Mouse (Mus musculus): ENCODE measurements around the gene Mt4. TPM values are rescaled to one million over a fixed set of nuclear protein-coding genes. Genes with fewer than 3 reads are reported as not detected.

Gene Mt4
- not detected in 2 replicates for polyA plus RNA-seq (2012; rRNA removed)

- Histone ChIP-seq H3K4me3 (ENCODE audit: control insufficient read depth, low read depth, low read length) (no peak within 1 kb of the TSS), H3K27me3 (ENCODE audit: control insufficient read depth, insufficient read depth, low read length) (no peaks in the 10 kb centered on the region), H3K27ac (ENCODE audit: control insufficient read depth, insufficient read depth, low read depth, low read length) (no peak within 1 kb of the TSS), H3K4me1 (ENCODE audit: control insufficient read depth, insufficient read depth, low read length) (no peaks in the 10 kb centered on the region), H3K36me3 (ENCODE audit: control insufficient read depth, insufficient read depth, low read length) (no peaks in the 10 kb centered on the region)
- no peak for TF ChIP-seq POLR2A (IDR thresholded peaks at IDR 0.05; ENCODE audit: control insufficient read depth, low read depth, low read length)
- TF ChIP-seq CTCF (IDR thresholded peaks at IDR 0.05; ENCODE audit: control insufficient read depth, insufficient read depth, insufficient replicate concordance, low read depth, low read length): no peak
Measured at GRCm38 (mm10) chr8:94136933-94137332, at the start of gene Mt4. Gene Mt4 (plus strand): TSS chr8:94137197.

DNA sequence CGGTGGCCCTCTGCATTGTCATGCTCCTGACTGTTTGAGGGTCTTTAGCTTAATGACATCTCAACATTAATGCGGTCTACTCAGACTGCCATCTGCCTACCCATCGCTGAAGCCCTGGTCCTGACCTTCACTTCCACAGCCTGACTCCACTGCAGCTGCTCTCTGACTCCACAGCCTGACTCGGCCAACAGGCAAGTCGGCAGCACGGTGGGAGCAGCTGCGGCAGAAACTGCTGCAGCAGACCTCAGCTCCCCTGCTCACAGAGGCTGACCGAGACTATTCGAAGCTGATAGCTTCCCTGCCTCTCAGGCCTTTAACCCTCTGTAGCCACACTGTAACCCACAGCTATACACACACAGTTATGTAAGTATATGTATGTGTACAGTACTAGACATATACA lies 49.0 kb upstream of the Mt4 start:
- Histone ChIP-seq H3K4me3 (ENCODE audit: control insufficient read depth, low read depth, low read length) (no peak overlapping the region), H3K27me3 (ENCODE audit: control insufficient read depth, insufficient read depth, low read length) (no peaks in the 10 kb centered on the region), H3K27ac (ENCODE audit: control insufficient read depth, insufficient read depth, low read depth, low read length) (no peak overlapping the region), H3K4me1 (ENCODE audit: control insufficient read depth, insufficient read depth, low read length) (no peaks in the 10 kb centered on the region), H3K36me3 (ENCODE audit: control insufficient read depth, insufficient read depth, low read length) (peaks cover 3% of the 10 kb centered on the region)
- TF ChIP-seq CTCF (IDR thresholded peaks at IDR 0.05; ENCODE audit: control insufficient read depth, insufficient read depth, insufficient replicate concordance, low read depth, low read length) (no peak), POLR2A (IDR thresholded peaks at IDR 0.05; ENCODE audit: control insufficient read depth, low read depth, low read length) (no peak)

DNA sequence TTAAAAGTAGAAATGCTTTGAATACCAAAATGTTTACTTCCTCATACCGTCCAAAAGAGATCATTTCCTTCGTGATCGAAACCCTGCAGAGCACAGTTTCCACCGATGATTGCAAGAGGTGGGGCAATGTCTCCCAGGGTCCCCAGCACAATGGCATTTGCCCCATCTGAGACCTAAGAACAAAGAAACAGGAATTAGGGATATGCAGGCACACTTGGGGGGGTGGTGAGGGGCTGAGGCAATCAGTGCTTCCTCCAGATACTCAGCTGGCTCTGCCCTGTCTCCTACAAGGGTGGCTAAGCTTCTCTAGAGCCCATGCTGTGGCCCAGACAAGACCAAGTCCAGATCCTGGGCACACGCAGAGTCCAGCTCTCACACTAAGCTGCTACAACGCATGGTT lies 47.3 kb upstream of the Mt4 start:
- H3K27ac ChIP-seq (ENCODE audit: control insufficient read depth, insufficient read depth, low read depth, low read length): no peak overlapping the region
- TF ChIP-seq CTCF (IDR thresholded peaks at IDR 0.05; ENCODE audit: control insufficient read depth, insufficient read depth, insufficient replicate concordance, low read depth, low read length) (no peak), POLR2A (IDR thresholded peaks at IDR 0.05; ENCODE audit: control insufficient read depth, low read depth, low read length) (no peak)
- no peaks in the 10 kb centered on the region for H3K4me1 ChIP-seq (ENCODE audit: control insufficient read depth, insufficient read depth, low read length)
- H3K36me3 ChIP-seq (ENCODE audit: control insufficient read depth, insufficient read depth, low read length): peaks cover 1% of the 10 kb centered on the region
- no peaks in the 10 kb centered on the region for H3K27me3 ChIP-seq (ENCODE audit: control insufficient read depth, insufficient read depth, low read length)
- no peak overlapping the region for H3K4me3 ChIP-seq (ENCODE audit: control insufficient read depth, low read depth, low read length)

DNA sequence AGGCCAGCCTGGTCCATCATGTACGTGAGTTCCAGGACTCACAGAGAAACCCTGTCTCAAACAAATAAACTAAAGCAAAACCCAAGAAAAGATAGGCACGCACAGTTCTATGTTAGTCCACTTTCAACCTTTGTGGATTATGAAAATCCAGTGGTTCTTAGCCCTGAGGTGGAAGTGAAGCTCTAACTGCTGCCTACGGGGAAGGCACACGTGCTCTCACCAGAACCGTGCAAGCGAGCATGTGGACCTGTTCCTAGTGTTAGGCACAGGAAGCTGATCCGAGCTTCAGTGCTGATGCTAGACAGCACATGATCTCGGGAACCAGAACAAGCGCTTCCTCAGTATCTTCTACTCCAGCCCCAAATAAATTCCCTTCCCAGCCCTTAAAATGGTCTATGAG lies 44.1 kb upstream of the Mt4 start:
- no peaks in the 10 kb centered on the region; the same call in none of the 2 replicates for H3K36me3 ChIP-seq (ENCODE audit: control insufficient read depth, insufficient read depth, low read length)
- no peak overlapping the region for H3K27ac ChIP-seq (ENCODE audit: control insufficient read depth, insufficient read depth, low read depth, low read length)
- H3K4me3 ChIP-seq (ENCODE audit: control insufficient read depth, low read depth, low read length): no peak overlapping the region
- no peaks in the 10 kb centered on the region for H3K27me3 ChIP-seq (ENCODE audit: control insufficient read depth, insufficient read depth, low read length)
- no peaks in the 10 kb centered on the region for H3K4me1 ChIP-seq (ENCODE audit: control insufficient read depth, insufficient read depth, low read length)
- TF ChIP-seq POLR2A (IDR thresholded peaks at IDR 0.05; ENCODE audit: control insufficient read depth, low read depth, low read length) (no peak), CTCF (IDR thresholded peaks at IDR 0.05; ENCODE audit: control insufficient read depth, insufficient read depth, insufficient replicate concordance, low read depth, low read length) (no peak)

- Histone ChIP-seq H3K36me3 (ENCODE audit: control insufficient read depth, insufficient read depth, low read length) (no peaks in the 10 kb centered on the region; the same call in none of the 2 replicates), H3K4me3 (ENCODE audit: control insufficient read depth, low read depth, low read length) (no peak overlapping the region), H3K27ac (ENCODE audit: control insufficient read depth, insufficient read depth, low read depth, low read length) (no peak overlapping the region), H3K4me1 (ENCODE audit: control insufficient read depth, insufficient read depth, low read length) (peaks cover 2% of the 10 kb centered on the region; the same call in 1 of the 2 replicates), H3K27me3 (ENCODE audit: control insufficient read depth, insufficient read depth, low read length) (no peaks in the 10 kb centered on the region)
- no peak for TF ChIP-seq CTCF (IDR thresholded peaks at IDR 0.05; ENCODE audit: control insufficient read depth, insufficient read depth, insufficient replicate concordance, low read depth, low read length)
- no peak for TF ChIP-seq POLR2A (IDR thresholded peaks at IDR 0.05; ENCODE audit: control insufficient read depth, low read depth, low read length)
Measured at GRCm38 (mm10) chr8:94094281-94094680, 42.7 kb upstream of the Mt4 start.

DNA sequence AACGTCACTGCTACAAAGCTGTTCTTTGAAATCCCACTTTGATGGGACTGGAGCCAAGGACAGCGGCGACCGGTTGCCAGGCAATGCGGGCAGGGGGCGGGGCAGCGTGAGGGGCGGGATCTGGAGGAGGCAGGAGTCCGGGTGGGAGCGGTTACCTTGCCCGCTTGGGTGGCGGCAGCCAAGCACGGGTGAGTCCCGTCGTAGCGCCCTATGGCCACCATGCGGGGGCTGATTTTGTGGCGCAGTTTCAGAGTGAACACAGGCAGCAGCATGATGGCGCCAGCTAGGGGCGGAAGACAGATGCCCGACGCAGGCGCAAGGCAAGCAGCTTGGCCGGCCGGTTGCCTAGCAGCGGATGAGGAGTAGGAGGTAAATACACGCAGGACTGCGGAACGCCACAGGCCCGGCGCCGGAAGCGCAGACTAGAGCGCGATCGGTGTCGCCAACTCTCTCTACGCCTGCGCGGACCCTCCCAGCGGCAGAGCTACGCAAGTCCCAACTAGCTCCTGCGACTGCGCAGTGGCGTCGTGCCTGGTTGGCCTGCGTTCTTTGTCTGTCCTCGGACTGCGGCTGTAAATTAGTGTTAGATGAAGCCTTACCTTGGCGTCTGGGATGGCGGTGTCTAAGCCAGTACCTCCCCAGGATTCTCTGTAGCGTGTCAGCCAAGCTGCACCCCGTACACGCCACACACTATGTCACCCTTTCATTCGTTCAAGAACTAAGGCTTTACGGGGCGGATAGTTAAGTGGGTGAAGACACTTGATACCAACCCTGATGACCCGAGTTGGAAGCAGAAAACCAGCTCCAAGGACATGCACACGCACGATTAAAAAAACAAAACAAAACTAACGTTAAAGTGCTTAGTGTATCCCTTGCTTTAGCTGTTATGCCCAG lies 38.7 kb upstream of the Mt4 start, which contains the start of gene Bbs2:
Bbs2 (minus strand) TSS at position 848 of the 894 bp plus-strand sequence.
- peaks cover 2% of the 10 kb centered on the region; the same call in 1 of the 2 replicates for H3K4me1 ChIP-seq (ENCODE audit: control insufficient read depth, insufficient read depth, low read length)
- peak within 1 kb of the TSS; percentile 85 for H3K4me3 ChIP-seq (ENCODE audit: control insufficient read depth, low read depth, low read length)
- H3K27ac ChIP-seq (ENCODE audit: control insufficient read depth, insufficient read depth, low read depth, low read length): peak within 1 kb of the TSS; percentile 93
- no peaks in the 10 kb centered on the region for H3K27me3 ChIP-seq (ENCODE audit: control insufficient read depth, insufficient read depth, low read length)
- no peaks in the 10 kb centered on the region for H3K36me3 ChIP-seq (ENCODE audit: control insufficient read depth, insufficient read depth, low read length)
- TF ChIP-seq POLR2A (IDR thresholded peaks at IDR 0.05; ENCODE audit: control insufficient read depth, low read depth, low read length) (peak; percentile 99), CTCF (IDR thresholded peaks at IDR 0.05; ENCODE audit: control insufficient read depth, insufficient read depth, insufficient replicate concordance, low read depth, low read length) (no peak)

- TF ChIP-seq POLR2A (IDR thresholded peaks at IDR 0.05; ENCODE audit: control insufficient read depth, low read depth, low read length) (no peak), CTCF (IDR thresholded peaks at IDR 0.05; ENCODE audit: control insufficient read depth, insufficient read depth, insufficient replicate concordance, low read depth, low read length) (no peak)
- Histone ChIP-seq H3K4me1 (ENCODE audit: control insufficient read depth, insufficient read depth, low read length) (peaks cover 2% of the 10 kb centered on the region; the same call in 1 of the 2 replicates), H3K27ac (ENCODE audit: control insufficient read depth, insufficient read depth, low read depth, low read length) (peak overlapping the region; percentile 93), H3K36me3 (ENCODE audit: control insufficient read depth, insufficient read depth, low read length) (no peaks in the 10 kb centered on the region), H3K4me3 (ENCODE audit: control insufficient read depth, low read depth, low read length) (no peak overlapping the region; the same call in 1 of the 2 replicates), H3K27me3 (ENCODE audit: control insufficient read depth, insufficient read depth, low read length) (no peaks in the 10 kb centered on the region)
Measured at GRCm38 (mm10) chr8:94098996-94099395, 38.0 kb upstream of the Mt4 start.

Data from testis, adult 2 months (tissue).